Mouse (Mus musculus) stomach, postnatal 0 days (tissue): ENCODE results near the gene Thap2. TPM values are rescaled to one million over a fixed set of nuclear protein-coding genes. Genes with fewer than 3 reads are reported as not detected.

Experiments
- ATAC-seq: fragments of 200-750 bp; cut with Nextera tagmentation; 2 replicates; pipeline ENCODE4 v1.8.0; 2017; ENCODE audit not compliant: low FRiP score, low TSS enrichment
- DNase-seq: peaks from one replicate; pipeline ENCODE4 v3.0.0-alpha.2; 2016; ENCODE audit warnings: low spot score
- H3K27ac ChIP-seq: fragments of 300-500 bp; sonication (generic); replicated peaks from 2 replicates; pipeline ENCODE4 v1.5.1; 2014; ENCODE audit warnings: mild to moderate bottlenecking, control low read depth
- H3K27me3 ChIP-seq: fragments of 300-500 bp; sonication (generic); 2 replicates; pipeline ENCODE4 v1.6.1; 2014; ENCODE audit warnings: low read length; ENCODE audit not compliant: control insufficient read depth, insufficient read depth
- H3K36me3 ChIP-seq: fragments of 300-500 bp; sonication (generic); 2 replicates; pipeline ENCODE4 v1.6.1; 2014; ENCODE audit warnings: low read length, mixed read lengths; ENCODE audit not compliant: control insufficient read depth, insufficient read depth
- H3K4me1 ChIP-seq: fragments of 300-500 bp; sonication (generic); replicated peaks from 2 replicates; pipeline ENCODE4 v1.6.1; 2014; ENCODE audit warnings: antibody characterized with exemption; ENCODE audit not compliant: control insufficient read depth, insufficient read depth
- H3K4me2 ChIP-seq: fragments of 300-500 bp; sonication (generic); replicated peaks from 2 replicates; pipeline ENCODE4 v1.6.1; 2014; ENCODE audit warnings: low read depth, mild to moderate bottlenecking, control low read depth, moderate library complexity
- H3K4me3 ChIP-seq: fragments of 300-500 bp; sonication (generic); 2 replicates; pipeline ENCODE4 v1.5.1; 2014; ENCODE audit warnings: low read depth, low read length, control low read depth
- H3K9ac ChIP-seq: fragments of 300-500 bp; sonication (generic); 2 replicates; pipeline ENCODE4 v1.6.1; 2014; ENCODE audit warnings: mild to moderate bottlenecking, low read length, control low read depth, mixed read lengths
- H3K9me3 ChIP-seq: fragments of 300-500 bp; sonication (generic); 2 replicates; pipeline ENCODE4 v1.6.1; 2016; ENCODE audit warnings: low read length; ENCODE audit not compliant: control insufficient read depth
- CTCF ChIP-seq: IDR thresholded peaks from 2 replicates; pipeline ENCODE4 v1.5.1; 2016; ENCODE audit warnings: antibody characterized with exemption, low read depth, mild to moderate bottlenecking, moderate library complexity
- EP300 ChIP-seq: optimal IDR thresholded peaks from 2 replicates; pipeline ENCODE3; 2016; ENCODE audit warnings: antibody characterized with exemption
- WGBS: fragments of 180-500 bp; shearing (Covaris S2); extraction: QIAGEN DNeasy Blood & Tissue Kit; methylation state at CpG from one replicate; pipeline ENCODE4 v1.1.7; 2014; 5-methylcytosine and 5-hydroxymethylcytosine counted together
- polyA plus RNA-seq: library from polyadenylated mRNA; unstranded; fragments of >200 nt; fragmentation: Nextera tagmentation; extraction: Ambion mirVana; gene quantifications from 2 replicates; pipeline ENCODE4 v1.2.1, GENCODE M21; 2015

The Thap2 gene
- polyA plus RNA-seq, 1 experiment from 2014 or later = 13.7 TPM

GRCm38 (mm10) chr10:115359066-115359465 is 25.2 kb downstream of the Thap2 start:
- ATAC-seq (no peak), DNase-seq (no peak)
- WGBS = 87% methylated on average over 7 of the region's 7 CpGs
- Histone ChIP-seq H3K4me3 (no peak overlapping the region), H3K4me1 (peaks cover 5% of the 10 kb centered on the region; the same call in 1 of the 2 replicates), H3K9ac (no peak overlapping the region), H3K36me3 (no peaks in the 10 kb centered on the region), H3K9me3 (no peaks in the 10 kb centered on the region), H3K27me3 (no peaks in the 10 kb centered on the region), H3K4me2 (no peak overlapping the region), H3K27ac (no peak overlapping the region)
- no peak for TF ChIP-seq EP300
- peak; percentile 33 for TF ChIP-seq CTCF

- H3K9ac ChIP-seq = no peak overlapping the region
- H3K4me3 ChIP-seq = no peak overlapping the region
- no peaks in the 10 kb centered on the region for H3K36me3 ChIP-seq
- DNase-seq = no peak
- H3K4me1 ChIP-seq = peaks cover 5% of the 10 kb centered on the region; the same call in 1 of the 2 replicates
- WGBS = 87% methylated on average over 17 of the region's 17 CpGs
- no peak overlapping the region for H3K4me2 ChIP-seq
- ATAC-seq = no peak
- H3K9me3 ChIP-seq = no peaks in the 10 kb centered on the region
- no peaks in the 10 kb centered on the region for H3K27me3 ChIP-seq
- TF ChIP-seq EP300 (no peak), CTCF (no peak)
- H3K27ac ChIP-seq = no peak overlapping the region
Measured at GRCm38 (mm10) chr10:115358216-115358919, 25.9 kb downstream of the Thap2 start.

- ATAC-seq (no peak), DNase-seq (no peak)
- no peaks in the 10 kb centered on the region for H3K36me3 ChIP-seq
- no peaks in the 10 kb centered on the region for H3K9me3 ChIP-seq
- H3K4me2 ChIP-seq = no peak overlapping the region
- H3K27me3 ChIP-seq = no peaks in the 10 kb centered on the region
- WGBS = 79% methylated on average over 6 of the region's 7 CpGs
- H3K27ac ChIP-seq = no peak overlapping the region
- TF ChIP-seq EP300 = no peak
- TF ChIP-seq CTCF = no peak
- no peak overlapping the region for H3K4me3 ChIP-seq
- H3K4me1 ChIP-seq = no peaks in the 10 kb centered on the region; the same call in 1 of the 2 replicates
- H3K9ac ChIP-seq = no peak overlapping the region
Measured at GRCm38 (mm10) chr10:115356106-115356505, 28.1 kb downstream of the Thap2 start.

GRCm38 (mm10) chr10:115355016-115355415 is 29.2 kb downstream of the Thap2 start:
- 77% methylated on average over 6 of the region's 6 CpGs for WGBS
- Histone ChIP-seq H3K27ac (no peak overlapping the region), H3K9ac (no peak overlapping the region), H3K36me3 (no peaks in the 10 kb centered on the region), H3K27me3 (no peaks in the 10 kb centered on the region), H3K4me3 (no peak overlapping the region), H3K4me1 (no peaks in the 10 kb centered on the region), H3K4me2 (no peak overlapping the region), H3K9me3 (no peaks in the 10 kb centered on the region)
- DNase-seq = no peak
- TF ChIP-seq CTCF = no peak
- ATAC-seq = no peak

GRCm38 (mm10) chr10:115354553-115354952 is 29.7 kb downstream of the Thap2 start:
- WGBS = 67% methylated on average over 6 of the region's 6 CpGs
- no peak for ATAC-seq
- H3K4me3 ChIP-seq = no peak overlapping the region
- H3K4me1 ChIP-seq = no peaks in the 10 kb centered on the region
- no peaks in the 10 kb centered on the region for H3K36me3 ChIP-seq
- no peak overlapping the region for H3K9ac ChIP-seq
- H3K27ac ChIP-seq = no peak overlapping the region
- no peak for TF ChIP-seq CTCF
- TF ChIP-seq EP300 = no peak
- no peak overlapping the region for H3K4me2 ChIP-seq
- H3K27me3 ChIP-seq = no peaks in the 10 kb centered on the region
- no peak for DNase-seq
- no peaks in the 10 kb centered on the region for H3K9me3 ChIP-seq

- Histone ChIP-seq H3K9ac (no peak overlapping the region), H3K4me2 (no peak overlapping the region), H3K9me3 (no peaks in the 10 kb centered on the region), H3K4me3 (no peak overlapping the region), H3K4me1 (no peaks in the 10 kb centered on the region), H3K27me3 (no peaks in the 10 kb centered on the region), H3K36me3 (no peaks in the 10 kb centered on the region), H3K27ac (no peak overlapping the region)
- 76% methylated on average over 2 of the region's 2 CpGs for WGBS
- DNase-seq (no peak), ATAC-seq (peak; percentile 32; the same call in 1 of the 2 replicates)
- TF ChIP-seq EP300 (no peak), CTCF (no peak)
Measured at GRCm38 (mm10) chr10:115350810-115351397, 33.3 kb downstream of the Thap2 start.
